Mouse (Mus musculus) Patski (cell line): Measurements from ENCODE around the gene Smtn. TPM values are rescaled to one million over a fixed set of nuclear protein-coding genes. Genes with fewer than 3 reads are reported as not detected.
A peak's percentile ranks its signal among the peaks of the same experiment; 100 is the strongest.

Experiments
- ATAC-seq: fragments of 100-300 bp; one replicate; pipeline ENCODE4 v1.8.0; 2021
- CTCF ChIA-PET: fragments of 350-600 bp; sonication (Branson Sonifier 250); formaldehyde crosslinking; loops from one replicate; lab custom pipeline; 2022; ENCODE audit warnings: inconsistent platforms; lab: Charles Lee
- POLR2A ChIA-PET: fragments of 350-600 bp; sonication (Branson Sonifier 250); formaldehyde crosslinking; loops from one replicate; lab custom pipeline; 2022; ENCODE audit warnings: antibody characterized with exemption, inconsistent platforms; lab: Charles Lee
- DNase-seq: peaks from one replicate; pipeline ENCODE4 v3.0.0-alpha.2; 2011; ENCODE audit warnings: low read depth, low spot score
- H3K27me3 ChIP-seq: fragments of 371-371 bp; one replicate; pipeline ENCODE4 v1.5.1; 2021
- CTCF ChIP-seq: fragments of 100-300 bp; IDR thresholded peaks from one replicate; pipeline ENCODE4 v1.5.1; 2021
- in situ Hi-C: fragments of 300-500 bp; cut with MboI; formaldehyde crosslinking; loops from 3 replicates; pipeline ENCODE4 v1.11.1; 2018; ENCODE audit warnings: low pct_unique_long_range_greater_than_20kb, mixed read lengths
- polyA plus RNA-seq: library from polyadenylated mRNA; unstranded; gene quantifications from one replicate; pipeline ENCODE4 v1.2.3, GENCODE M21; 2021

Smtn gene
- polyA plus RNA-seq, 1 experiment from 2014 or later = 154 TPM

GRCm38 (mm10) chr11:3515216-3515615 lies 25.2 kb downstream of the Smtn start:
- no peaks in the 10 kb centered on the region for H3K27me3 ChIP-seq
- ChIA-PET POLR2A (interaction anchor here (2.0 to 2.5 kb wide), 2 partner anchors 11 to 40 kb away, joined by 7 to 9 read pairs; no protein-coding TSS in a partner anchor), CTCF (interaction anchor here (0.6 to 14.0 kb wide), 26 partner anchors 10 to 288 kb away, joined by 3 to 154 read pairs (median 5); partner anchors contain the start of gene Inpp5j)
- in situ Hi-C loops = no loop called here
- no peak for TF ChIP-seq CTCF
- DNase-seq (no peak), ATAC-seq (no peak)

GRCm38 (mm10) chr11:3514529-3515054 lies 25.8 kb downstream of the Smtn start, which contains the start of gene Selenom:
Gene Selenom, plus strand, starts transcription at chr11:3514684.
- DNase-seq = no peak
- in situ Hi-C loops = loop anchor here (5.0 kb wide), 1 partner anchor 37 kb away; no protein-coding TSS in a partner anchor
- ATAC-seq = peak; percentile 70
- ChIA-PET CTCF (interaction anchor here (0.7 to 14.0 kb wide), 29 partner anchors 9 to 289 kb away, joined by 3 to 154 read pairs (median 5); partner anchors contain the start of gene Inpp5j), POLR2A (interaction anchor here (2.0 to 2.5 kb wide), 2 partner anchors 12 to 40 kb away, joined by 7 to 9 read pairs; no protein-coding TSS in a partner anchor)
- H3K27me3 ChIP-seq = no peaks in the 10 kb centered on the region
- TF ChIP-seq CTCF = peak; percentile 99

DNA sequence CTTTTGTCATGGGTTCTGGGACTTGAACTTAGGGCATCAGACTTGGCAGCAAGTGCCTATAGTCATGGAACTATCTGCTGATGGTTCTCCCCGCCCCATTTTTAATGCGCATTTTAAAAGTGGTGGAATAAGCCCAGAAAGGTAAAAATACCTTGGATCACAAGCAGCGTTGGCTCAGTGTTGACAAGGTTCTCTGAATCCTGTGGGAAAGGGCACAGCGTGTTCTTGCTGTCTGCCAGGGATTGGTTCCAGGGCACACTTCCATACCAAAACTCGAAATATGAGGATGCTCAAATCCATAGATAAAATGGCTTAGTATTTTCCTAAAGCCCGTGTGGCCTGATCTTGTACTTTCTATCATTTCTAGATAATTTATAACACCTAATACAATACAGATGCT lies 27.1 kb downstream of the Smtn start:
- CTCF ChIA-PET = interaction anchor here (1.0 to 14.0 kb wide), 8 partner anchors 10 to 57 kb away, joined by 4 to 154 read pairs (median 6); no protein-coding TSS in a partner anchor
- TF ChIP-seq CTCF = no peak
- no peak for DNase-seq
- H3K27me3 ChIP-seq = no peaks in the 10 kb centered on the region
- POLR2A ChIA-PET = no interaction called here
- in situ Hi-C loops = loop anchor here (5.0 kb wide), 1 partner anchor 36 kb away; no protein-coding TSS in a partner anchor
- ATAC-seq = no peak

DNA sequence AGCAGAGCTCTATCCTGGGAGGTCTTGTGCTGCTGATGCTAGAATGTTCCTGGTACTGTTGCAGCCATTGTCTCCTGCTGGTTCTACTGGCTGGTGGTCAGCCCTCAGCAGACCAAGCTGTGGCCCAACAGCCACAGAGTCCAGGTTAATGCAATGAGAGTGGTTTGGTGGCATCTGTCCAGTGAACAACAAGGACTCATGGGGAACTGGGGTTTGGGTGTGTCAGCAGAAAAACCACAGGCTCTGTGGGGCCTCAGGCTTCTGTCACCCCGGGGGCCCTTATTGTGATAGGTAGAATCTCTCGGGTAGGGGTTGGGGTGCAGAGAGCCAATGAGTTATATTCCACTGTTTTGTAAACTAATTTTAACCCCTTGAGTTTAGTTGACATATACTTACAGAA lies 30.1 kb downstream of the Smtn start:
- H3K27me3 ChIP-seq = no peaks in the 10 kb centered on the region
- in situ Hi-C loops = loop anchor here (5.0 kb wide), 1 partner anchor 33 kb away; no protein-coding TSS in a partner anchor
- ChIA-PET POLR2A (interaction anchor here (1.1 to 1.7 kb wide), 2 partner anchors 24 to 37 kb away, joined by 3 to 5 read pairs; no protein-coding TSS in a partner anchor), CTCF (interaction anchor here (1.2 to 14.0 kb wide), 3 partner anchors 22 to 35 kb away, joined by 3 to 154 read pairs (median 6); partner anchors contain the start of gene Pla2g3)
- DNase-seq (no peak), ATAC-seq (no peak)
- TF ChIP-seq CTCF = no peak

DNA sequence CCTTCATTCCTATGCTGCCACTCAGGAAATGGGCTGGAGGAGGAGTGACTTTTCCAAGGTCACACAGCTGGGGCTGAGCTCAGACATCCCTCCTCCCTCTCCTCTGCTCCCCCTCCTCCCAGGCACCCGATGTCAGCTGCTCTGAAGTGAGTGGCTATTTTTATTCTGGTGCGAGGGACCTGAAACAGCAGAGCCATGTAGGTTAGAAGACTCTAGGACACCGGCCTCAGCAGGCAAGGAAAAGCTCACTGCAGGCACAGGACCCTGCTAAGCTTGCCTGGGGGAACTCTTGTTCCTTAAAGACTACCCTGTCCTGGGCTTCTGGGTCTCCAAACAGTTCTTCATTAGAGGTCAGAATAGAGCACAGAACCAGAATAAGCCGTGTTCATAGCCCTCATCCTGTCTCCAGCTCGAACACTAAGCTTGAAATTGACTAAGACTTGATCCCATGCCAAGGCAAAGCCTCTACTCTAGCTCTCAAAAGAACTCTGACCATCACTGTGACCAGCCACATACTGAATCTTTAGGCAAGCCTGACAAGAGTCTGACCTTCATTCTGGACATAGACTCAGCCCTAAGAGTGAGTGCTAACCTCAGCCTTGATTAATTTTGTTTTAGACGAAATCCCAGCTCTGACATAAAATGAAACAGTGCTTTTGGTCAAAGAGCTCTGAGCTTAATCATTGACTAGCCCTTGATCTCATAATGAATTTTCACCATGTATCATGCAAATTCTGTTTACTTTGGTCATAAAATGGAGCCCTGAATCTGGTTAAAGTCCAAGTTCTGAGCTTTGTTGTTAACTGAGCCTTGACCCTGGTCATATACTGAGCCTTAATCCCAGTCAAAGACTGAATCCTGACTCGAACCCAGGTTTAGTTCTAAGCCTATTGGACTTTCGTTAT lies 31.0 kb downstream of the Smtn start:
- DNase-seq = peak; percentile 49

DNA sequence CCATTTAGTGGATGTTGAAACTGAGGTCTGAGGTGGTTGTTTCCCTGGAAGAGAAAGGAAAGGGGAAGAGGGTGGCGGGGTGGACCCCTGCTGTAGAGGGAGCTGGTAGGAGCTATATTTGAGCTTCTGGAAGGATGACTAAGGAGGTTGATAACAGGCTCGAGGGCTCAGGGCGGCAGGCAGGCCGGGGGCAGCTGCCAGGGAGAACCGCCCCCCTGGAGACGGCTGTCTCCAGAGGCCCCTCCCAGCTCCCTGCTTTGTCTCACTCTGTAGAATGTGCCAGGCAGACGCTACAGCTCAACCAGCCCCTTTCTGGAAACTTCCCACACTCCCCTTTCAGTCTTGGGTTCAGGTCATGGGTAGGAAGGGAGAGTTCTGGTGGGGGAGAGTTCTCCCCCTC lies 32.2 kb downstream of the Smtn start:
- TF ChIP-seq CTCF = no peak
- in situ Hi-C loops = no loop called here
- DNase-seq = no peak
- ATAC-seq = no peak
- ChIA-PET POLR2A (no interaction called here), CTCF (interaction anchor here (0.9 to 14.0 kb wide), 3 partner anchors 11 to 33 kb away, joined by 3 to 154 read pairs (median 3); no protein-coding TSS in a partner anchor)
- H3K27me3 ChIP-seq = no peaks in the 10 kb centered on the region

More for the DNA sequence above, 31.0 kb downstream of the Smtn start:
- ChIA-PET POLR2A (interaction anchor here (0.7 to 1.7 kb wide), 3 partner anchors 23 to 284 kb away, joined by 3 to 5 read pairs (median 3); no protein-coding TSS in a partner anchor), CTCF (interaction anchor here (0.9 to 14.0 kb wide), 4 partner anchors 10 to 34 kb away, joined by 3 to 154 read pairs (median 6); partner anchors contain the start of gene Pla2g3)
- TF ChIP-seq CTCF = no peak
- ATAC-seq = no peak
- in situ Hi-C loops = loop anchor here (5.0 kb wide), 1 partner anchor 32 kb away; no protein-coding TSS in a partner anchor
- H3K27me3 ChIP-seq = no peaks in the 10 kb centered on the region

DNA sequence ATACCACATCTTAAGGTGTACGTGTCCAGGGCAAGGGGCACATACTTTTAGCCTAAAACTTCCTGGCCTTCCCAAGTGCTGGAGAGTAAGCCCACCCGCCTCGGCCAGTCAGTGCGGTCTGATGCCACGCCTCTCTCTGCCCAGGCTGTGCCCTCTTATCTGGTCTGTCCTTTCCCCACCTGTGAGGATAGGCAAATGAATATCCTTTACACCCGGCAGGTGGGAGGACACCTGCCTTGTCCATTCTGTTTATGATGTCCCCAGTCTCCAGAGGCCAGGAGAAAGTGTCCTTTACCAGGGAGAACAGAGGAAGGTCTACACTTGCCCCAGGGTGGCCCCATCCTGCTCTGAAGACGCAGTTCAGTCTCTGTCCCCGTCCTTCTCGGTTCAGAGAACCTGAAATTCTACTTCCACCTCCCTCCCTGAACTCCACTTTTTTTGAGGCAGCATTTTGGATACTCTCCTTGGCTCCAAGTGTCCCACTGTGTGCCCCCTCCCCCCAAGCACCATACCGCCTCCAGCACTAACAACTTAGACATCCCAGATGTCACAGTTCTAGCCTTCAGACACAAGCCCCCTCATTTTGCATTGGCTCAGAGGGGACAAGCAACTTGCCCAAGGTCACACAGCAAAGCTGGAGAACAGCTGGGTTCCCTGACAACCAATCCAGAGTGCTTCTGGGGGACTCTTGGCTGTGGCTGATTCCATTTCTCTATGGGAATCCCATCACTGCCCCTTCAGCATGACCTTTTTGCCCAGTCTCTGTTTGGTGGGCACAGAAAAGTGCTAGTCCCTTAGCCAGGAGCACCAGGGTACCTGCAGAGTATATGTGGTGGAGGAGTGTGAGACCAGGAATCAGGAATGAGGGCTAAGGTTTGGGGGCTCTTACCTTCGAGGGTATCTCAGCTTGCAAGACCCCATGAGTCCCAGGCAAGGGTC lies 36.4 kb downstream of the Smtn start:
- CTCF ChIA-PET = interaction anchor here (0.9 to 2.0 kb wide), 8 partner anchors 10 to 48 kb away, joined by 3 to 9 read pairs (median 4); partner anchors contain the start of gene Selenom
- no peak for TF ChIP-seq CTCF
- ATAC-seq = peak; percentile 4
- in situ Hi-C loops = no loop called here
- no peak for DNase-seq
- POLR2A ChIA-PET = no interaction called here
- no peaks in the 10 kb centered on the region for H3K27me3 ChIP-seq

DNA sequence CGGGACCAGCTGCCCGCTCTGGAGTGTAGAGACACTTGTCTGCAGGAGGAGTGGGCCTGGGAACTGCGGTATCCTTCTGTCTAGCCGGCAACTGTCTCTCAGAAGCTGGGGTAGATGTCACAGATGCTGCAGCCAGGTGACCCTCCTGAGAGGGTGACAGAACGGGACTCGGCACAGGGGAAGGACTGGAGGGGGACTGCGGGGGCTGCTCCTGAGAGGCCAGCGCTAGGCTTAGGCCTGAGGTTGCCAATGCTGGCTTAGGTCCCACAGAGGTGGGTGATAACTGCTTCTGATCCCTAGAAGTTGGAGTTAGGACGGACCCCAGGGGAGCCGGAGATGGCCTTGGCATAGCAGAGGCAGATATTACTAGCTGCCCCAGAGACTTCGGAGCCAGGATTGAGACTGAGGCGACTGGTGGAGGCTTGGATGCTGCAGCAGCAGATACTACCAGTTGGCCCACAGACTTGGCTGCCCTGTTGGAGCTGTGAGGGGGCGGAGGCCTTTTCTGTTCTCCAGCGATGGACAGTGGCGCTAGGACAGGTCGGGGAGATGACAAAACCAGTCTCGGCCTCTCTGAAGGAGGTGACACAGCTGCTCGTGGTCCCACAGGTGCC lies 37.8 kb downstream of the Smtn start:
- no peaks in the 10 kb centered on the region for H3K27me3 ChIP-seq
- in situ Hi-C loops = no loop called here
- no peak for TF ChIP-seq CTCF
- CTCF ChIA-PET = interaction anchor here (1.0 to 2.0 kb wide), 5 partner anchors 12 to 28 kb away, joined by 3 to 9 read pairs (median 5); partner anchors contain the start of gene Selenom
- ATAC-seq (no peak), DNase-seq (no peak)
- POLR2A ChIA-PET = no interaction called here
